9 mouse cellular contexts compared by ENCODE assay signal in the genomic region with DNA sequence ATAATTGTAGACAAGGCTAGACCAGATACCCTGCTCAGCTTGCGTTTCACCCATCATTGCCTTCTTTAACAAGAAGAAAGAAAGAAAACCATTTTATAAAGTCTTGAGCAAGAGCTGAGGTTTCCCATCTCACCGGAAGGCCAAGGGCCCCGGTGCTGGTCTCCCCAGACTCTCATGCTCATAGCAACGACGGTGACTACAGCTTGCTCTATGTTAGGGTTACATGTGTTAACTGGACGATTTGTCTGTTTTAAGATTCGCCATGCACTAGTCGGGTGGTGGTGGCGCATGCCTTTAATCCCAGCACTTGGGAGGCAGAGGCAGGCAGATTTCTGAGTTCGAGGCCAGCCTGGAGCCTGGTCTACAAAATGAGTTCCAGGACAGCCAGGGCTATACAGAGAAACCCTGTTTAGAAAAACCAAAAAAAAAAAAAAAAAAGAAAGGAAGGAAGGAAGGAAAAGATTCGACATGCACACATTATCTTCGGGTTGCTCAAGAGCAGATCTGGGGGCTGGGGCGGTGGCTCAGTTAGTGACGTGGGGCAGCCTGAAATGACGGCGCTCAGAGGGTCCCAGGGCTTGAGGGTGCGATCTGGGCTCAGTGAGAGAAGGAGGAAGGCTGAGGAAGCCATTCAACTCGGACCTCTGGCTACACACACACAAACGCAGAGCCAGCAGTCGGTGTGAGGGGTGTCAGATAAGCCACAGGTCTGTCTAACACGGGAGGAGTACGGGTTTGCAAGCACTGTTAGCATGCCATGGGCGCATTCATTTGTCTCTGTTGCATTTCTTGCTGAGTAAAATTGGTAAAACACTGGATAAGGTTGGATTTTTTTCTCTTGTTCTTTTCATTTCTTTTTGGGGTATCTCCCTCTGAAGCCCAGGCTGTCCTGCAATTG. TPM values are rescaled to one million over a fixed set of nuclear protein-coding genes. Genes with fewer than 3 reads are reported as not detected.
DNase-seq lines count a peak whose midpoint lies in the region; ATAC-seq lines count a peak whose summit lies in the region.
"Had no signal": no experiment of that assay in that cellular context is flagged by ENCODE, and none has a peak within 500 bp of the region (broad histone marks: within the 10 kb centered on the region; RNA-seq: fewer than 3 reads in every experiment).

No protein-coding gene starts in this region.

- intact Hi-C loops in heart, postnatal 14 days (cut with DNase I), result no loop called here

- H3K36me3 ChIP-seq in heart, embryonic 10.5 days, result peaks cover 39% of the 10 kb centered on the region
- H3K36me3 ChIP-seq in hindbrain, embryonic 15.5 days, result no peaks in the 10 kb centered on the region

- peak overlapping the region; percentile 94 for H3K27ac ChIP-seq in heart, embryonic 10.5 days
- 0 out of 2 replicates have a peak overlapping the region, but pooled peaks have one; percentile 94 for H3K27ac ChIP-seq in hindbrain, embryonic 15.5 days (replicated peaks)

- no peak for ATAC-seq in hindbrain, embryonic 15.5 days (ENCODE audit: low FRiP score, low read depth)
- ATAC-seq in megakaryocyte-erythroid progenitor cell, adult 5-6 weeks (replicated peaks; ENCODE audit: low FRiP score, low TSS enrichment, poor library complexity, severe bottlenecking), result peak; percentile 32

- no peaks in the 10 kb centered on the region for H3K27me3 ChIP-seq in heart, embryonic 10.5 days (ENCODE audit: insufficient read depth, poor library complexity, severe bottlenecking)
- H3K27me3 ChIP-seq in hindbrain, embryonic 15.5 days, result no peaks in the 10 kb centered on the region

- H3K9me3 ChIP-seq in heart, embryonic 10.5 days, result no peaks in the 10 kb centered on the region
- H3K9me3 ChIP-seq in hindbrain, embryonic 15.5 days, result no peaks in the 10 kb centered on the region

- peak overlapping the region; percentile 52; the same call in 1 of the 2 replicates for H3K9ac ChIP-seq in hindbrain, embryonic 15.5 days

- peak overlapping the region; percentile 77 for H3K4me3 ChIP-seq in heart, embryonic 10.5 days
- peak overlapping the region; percentile 74 for H3K4me3 ChIP-seq in hindbrain, embryonic 15.5 days

- H3K4me1 ChIP-seq in heart, embryonic 10.5 days, result peaks cover 55% of the 10 kb centered on the region
- peaks cover 34% of the 10 kb centered on the region for H3K4me1 ChIP-seq in hindbrain, embryonic 15.5 days (replicated peaks)

- peak overlapping the region; percentile 69 for H3K4me2 ChIP-seq in hindbrain, embryonic 15.5 days

- 64% methylated on average over 23 of the region's 23 CpGs for WGBS in heart, embryonic 10.5 days
- 79% methylated on average over 23 of the region's 23 CpGs for WGBS in hindbrain, embryonic 15.5 days

- no peak for DNase-seq in heart, embryonic 10.5 days (ENCODE audit: low spot score)
- DNase-seq in heart, postnatal 14 days, result no peak
- peak; percentile 51 for DNase-seq in MEL-GATA-1-ER (ENCODE audit: extremely low read depth, low read depth)
- no peak for DNase-seq in right cerebral cortex, postnatal 4 days
- DNase-seq in frontal cortex, postnatal 14 days (ENCODE audit: low spot score in 2 of 2), result no peak
- DNase-seq in gastrocnemius, postnatal 10 days, result no peak
- DNase-seq: right cerebral cortex, postnatal 14 days had no signal

RNA-seq across cellular contexts. Expression of gene Ldlr, which starts 2.2 kb away (rescaled TPM):
- polyA plus RNA-seq in heart, embryonic 10.5 days (2016; fragmentation: Nextera tagmentation; extraction: Ambion mirVana), result 36.6 and 42.9 TPM in 2 replicates
- total RNA-seq in heart, postnatal 14 days (2021), result 1 to 10 TPM; 3.4 to 3.8 TPM
- 15.6 and 18.3 TPM in 2 replicates for polyA plus RNA-seq in hindbrain, embryonic 15.5 days (2015; fragmentation: Nextera tagmentation; extraction: Ambion mirVana)
- 8.4 and 14.8 TPM in 2 replicates for total RNA-seq in megakaryocyte-erythroid progenitor cell, adult 5-6 weeks (2014; fragmentation: Nextera tagmentation)
- 11.5 and 13.9 TPM in 2 replicates for total RNA-seq in megakaryocyte-erythroid progenitor cell, adult 5-6 weeks (2017)
- 10 to 100 TPM; 11.4 to 11.8 TPM for total RNA-seq in gastrocnemius, postnatal 10 days (2021)

RNA-seq across cellular contexts. Expression of gene Spc24, which starts 34.6 kb away (rescaled TPM):
- 112 and 160 TPM in 2 replicates for polyA plus RNA-seq in heart, embryonic 10.5 days (2016; fragmentation: Nextera tagmentation; extraction: Ambion mirVana)
- 1 to 10 TPM; 4.7 to 6.5 TPM for total RNA-seq in heart, postnatal 14 days (2021)
- 26.4 and 27.2 TPM in 2 replicates for polyA plus RNA-seq in hindbrain, embryonic 15.5 days (2015; fragmentation: Nextera tagmentation; extraction: Ambion mirVana)
- total RNA-seq in megakaryocyte-erythroid progenitor cell, adult 5-6 weeks (2014; fragmentation: Nextera tagmentation), result 49.0 and 79.0 TPM in 2 replicates
- total RNA-seq in megakaryocyte-erythroid progenitor cell, adult 5-6 weeks (2017), result 77.1 and 107 TPM in 2 replicates
- total RNA-seq in gastrocnemius, postnatal 10 days (2021), result 1 to 10 TPM; 6.1 to 7.3 TPM

Comparison
In these comparisons a context has a peak if more than half of its experiments do, and no peak if none do; other contexts are left out.
1. RNA of gene Spc24, which starts 34.6 kb away (total RNA-seq): 49.0 to 107 TPM in megakaryocyte-erythroid progenitor cell, adult 5-6 weeks; 6.1 to 7.3 TPM in gastrocnemius, postnatal 10 days and 4.7 to 6.5 TPM in heart, postnatal 14 days; every median in the first group is over 4 times any median in the second.